Mouse (Mus musculus) neutrophil, adult 65 days (primary cell): Measurements from ENCODE around the gene Tdp1. TPM values are rescaled to one million over a fixed set of nuclear protein-coding genes. Genes with fewer than 3 reads are reported as not detected.

ENCODE experiments used
- total RNA-seq: library from RNA; stranded (reverse); gene quantifications from 2 replicates; pipeline ENCODE4 v1.2.4, GENCODE M21; 2023

Tdp1 gene
- total RNA-seq = 15.5 and 16.0 TPM in 2 replicates

GRCm38 (mm10) chr12:99884269-99885261, at the start of gene Tdp1, which contains the start of gene Efcab11:
Gene Tdp1 (plus strand): TSS chr12:99884517.
Gene Efcab11 (minus strand): TSS chr12:99884439.

GRCm38 (mm10) chr12:99964301-99965202, 80.2 kb downstream of the Tdp1 start, which contains the start of gene Kcnk13:
Gene Kcnk13 (plus strand): TSS chr12:99964499.

Other genes with a start within 250 kb of the Tdp1 start
- gene Efcab11, start 78 bp upstream of the Tdp1 start, total RNA-seq = 4.9 and 5.8 TPM in 2 replicates
- 0.41 and 0.60 TPM in 2 replicates for gene Kcnk13, start 80.0 kb downstream of the Tdp1 start, total RNA-seq
- 53.9 and 57.0 TPM in 2 replicates for gene Psmc1, start 225.6 kb downstream of the Tdp1 start, total RNA-seq